Mouse (Mus musculus): ENCODE results near the gene Scube2.

The Scube2 gene

DNA sequence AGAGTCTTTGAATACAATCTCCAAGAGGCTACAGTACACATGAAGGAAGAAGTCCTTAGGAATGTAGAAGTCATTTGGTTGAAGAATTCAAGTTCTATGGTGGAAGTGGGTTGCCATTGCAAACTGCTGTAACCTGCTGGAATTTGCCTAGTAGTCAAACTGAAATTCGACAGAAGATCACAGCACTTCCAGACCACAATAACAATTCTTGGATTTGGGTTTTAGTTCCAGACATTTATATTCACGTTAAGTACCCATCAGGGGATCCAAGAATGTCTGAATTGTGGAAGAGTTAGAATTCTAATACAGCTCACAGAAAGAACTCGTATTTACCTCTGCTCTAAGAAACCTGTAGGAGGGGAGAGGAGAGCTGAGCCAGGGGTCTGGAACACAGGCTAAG, 14.9 kb downstream of the Scube2 start:
- DNase-seq: no peak

DNA sequence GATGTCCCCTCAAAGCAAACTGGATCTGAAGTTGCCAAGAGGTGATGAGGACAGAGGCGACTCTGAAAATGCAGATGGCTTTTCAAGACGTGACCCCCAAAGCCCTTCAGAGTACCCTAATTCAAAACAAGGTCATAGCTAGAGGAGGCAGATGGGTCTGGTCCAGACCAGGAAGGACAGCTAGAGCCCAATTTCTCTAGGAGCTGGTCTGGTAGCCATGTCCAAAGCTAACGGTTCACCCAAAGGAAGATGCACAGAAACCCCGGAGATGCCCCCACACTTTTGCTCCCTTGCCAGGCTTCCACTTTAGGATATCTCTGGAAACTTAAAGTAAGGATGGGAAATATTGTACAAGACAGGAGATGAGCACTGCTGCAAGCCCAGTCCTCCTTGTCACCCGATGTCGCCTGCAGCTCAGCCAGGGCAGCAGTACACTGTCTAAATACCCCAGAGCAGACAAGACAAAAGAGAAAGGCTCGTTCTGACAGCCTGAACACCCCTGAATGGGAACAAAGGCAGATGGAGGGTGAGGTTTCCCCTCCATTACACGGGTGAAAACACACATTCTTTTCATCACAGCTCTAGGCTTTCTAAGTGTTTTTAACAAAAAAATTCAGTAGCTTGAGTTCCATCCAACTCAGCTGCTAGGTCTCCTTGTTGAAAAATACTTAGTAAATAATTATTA, 15.6 kb downstream of the Scube2 start:
- no peak for DNase-seq

DNA sequence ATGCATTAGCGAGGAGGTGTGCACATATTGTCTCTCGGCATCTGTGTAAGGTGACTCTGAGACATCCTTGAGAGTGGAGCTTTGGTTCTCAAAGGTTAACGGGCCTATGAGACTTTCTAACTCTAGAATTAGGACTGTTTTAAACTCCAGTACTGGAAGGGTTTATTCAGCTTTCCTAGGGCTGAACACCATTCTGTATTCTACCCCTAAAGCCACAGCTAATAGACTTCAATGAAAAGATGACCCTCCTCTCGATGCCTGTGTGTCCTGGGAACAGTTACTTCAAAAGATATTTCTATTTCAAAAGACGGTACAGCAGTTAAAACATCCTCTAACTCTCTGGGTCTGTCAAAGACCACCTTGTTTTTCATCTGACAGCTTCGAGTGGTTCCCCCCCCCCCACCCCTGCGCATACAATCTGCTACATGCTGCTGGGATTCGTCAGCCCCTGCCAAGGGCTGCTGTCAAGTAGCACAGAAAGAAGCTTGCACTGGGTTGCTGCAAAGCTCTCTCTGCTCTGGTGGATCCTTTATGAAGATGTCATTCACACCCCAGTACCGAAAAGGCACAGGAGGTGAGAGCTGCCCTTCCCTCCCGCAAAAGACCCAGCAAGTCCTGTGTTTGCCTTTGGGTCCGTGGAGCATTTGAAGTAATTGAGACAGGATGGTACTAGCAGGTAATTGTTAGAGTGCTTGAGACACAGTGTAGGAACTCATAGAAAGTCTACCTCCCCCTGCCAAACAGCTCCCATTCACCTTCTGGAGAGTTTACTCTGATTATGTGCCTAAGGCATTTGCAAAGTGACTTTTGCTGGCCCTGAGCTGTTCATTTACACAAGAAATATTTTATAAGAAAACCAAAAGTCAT, 16.4 kb downstream of the Scube2 start:
- no peak for DNase-seq

DNA sequence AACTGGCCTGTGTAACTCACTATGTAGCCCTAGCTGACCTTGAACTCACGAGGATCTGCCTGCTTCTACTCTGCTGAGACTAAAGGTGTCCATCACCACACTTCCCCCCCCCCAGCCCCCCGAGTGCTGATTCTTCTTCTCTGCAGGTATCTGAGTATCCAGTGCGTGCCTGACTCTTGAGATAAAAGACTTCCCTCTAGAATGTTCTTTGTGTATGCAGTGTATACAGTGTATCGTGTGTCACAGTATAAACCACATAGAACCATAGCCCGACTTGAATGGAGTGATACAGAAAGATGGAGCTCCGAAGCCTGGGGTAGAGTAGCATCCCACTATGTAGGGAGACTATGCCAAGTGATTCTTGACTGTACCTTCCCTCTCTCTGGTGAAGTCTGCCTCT, 21.4 kb downstream of the Scube2 start:
- DNase-seq: no peak

DNA sequence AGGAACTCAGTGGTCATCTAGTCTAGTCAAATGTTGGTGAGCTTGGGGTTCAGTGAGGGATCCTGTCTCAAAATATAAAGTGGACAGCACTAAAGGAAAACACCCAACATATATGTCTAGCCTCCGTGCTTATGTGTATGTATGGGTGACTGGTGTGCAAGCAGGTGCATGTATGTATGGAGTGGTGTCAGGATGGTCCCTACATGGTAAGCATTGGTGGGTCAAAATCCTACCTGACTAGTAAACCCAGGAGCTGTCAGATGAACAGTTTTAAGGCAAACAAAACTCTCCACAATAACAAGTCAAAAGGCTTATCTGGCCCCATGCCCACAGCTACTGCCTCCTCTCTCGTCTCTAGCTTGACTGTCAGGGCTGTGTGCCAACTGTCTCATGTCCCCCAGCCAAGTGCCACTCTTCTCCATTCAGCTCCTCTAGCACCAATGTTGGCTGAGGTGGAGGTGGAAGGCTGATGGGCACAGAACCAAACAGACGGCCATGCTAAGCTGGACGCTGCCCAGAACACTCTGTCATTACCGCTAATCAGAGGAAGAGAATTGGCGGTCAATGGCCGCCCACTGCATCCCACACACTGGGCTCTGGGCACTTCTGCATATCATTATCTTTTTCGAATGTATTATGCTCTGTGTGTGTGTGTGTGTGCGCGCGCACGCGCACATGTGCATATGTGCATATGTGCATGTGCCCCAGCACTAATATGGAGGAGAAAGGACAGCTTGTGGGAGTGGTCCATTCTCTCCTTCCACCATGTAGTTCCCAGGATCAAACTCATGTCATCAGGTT, 23.7 kb downstream of the Scube2 start:
- DNase-seq: no peak

DNA sequence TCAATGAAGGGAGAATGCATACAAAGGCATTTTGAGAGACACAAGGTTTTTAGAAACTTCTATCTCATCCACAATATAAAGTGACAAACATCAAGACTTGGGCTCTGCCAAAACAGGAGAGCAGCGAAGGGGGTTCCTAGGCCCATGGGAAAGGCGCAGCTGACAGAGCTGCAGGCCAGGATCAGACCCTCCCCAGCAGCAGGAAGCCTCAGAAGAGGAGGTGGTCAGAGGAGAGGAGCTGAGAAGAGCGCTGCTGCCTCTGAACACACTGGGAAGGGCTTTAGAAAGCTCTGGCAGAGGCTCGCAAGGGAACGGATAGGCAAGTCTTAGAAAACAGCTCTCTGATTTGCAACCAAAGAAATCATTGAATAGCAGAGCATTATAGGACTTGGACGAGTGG, 24.4 kb downstream of the Scube2 start:
- DNase-seq: no peak

DNA sequence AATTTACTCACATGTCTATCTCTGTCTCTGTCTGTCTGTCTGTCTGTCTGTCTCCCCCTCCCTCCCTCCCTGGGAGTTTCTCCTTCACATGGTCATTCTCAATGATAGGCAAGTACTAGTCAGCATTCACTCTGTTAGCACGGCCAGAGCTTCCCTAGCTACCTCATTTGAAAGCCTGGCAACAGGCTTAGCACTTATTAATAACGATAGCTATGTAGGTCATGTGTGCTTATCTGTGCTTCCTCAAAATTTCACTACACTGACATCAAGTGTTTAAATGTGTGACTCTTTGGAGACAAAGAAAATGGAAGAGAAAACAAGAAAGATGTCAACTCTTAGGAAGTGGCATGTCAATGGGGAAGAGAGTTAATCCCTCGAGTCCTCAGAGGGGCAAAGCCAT, 26.9 kb downstream of the Scube2 start:
- no peak for DNase-seq

DNA sequence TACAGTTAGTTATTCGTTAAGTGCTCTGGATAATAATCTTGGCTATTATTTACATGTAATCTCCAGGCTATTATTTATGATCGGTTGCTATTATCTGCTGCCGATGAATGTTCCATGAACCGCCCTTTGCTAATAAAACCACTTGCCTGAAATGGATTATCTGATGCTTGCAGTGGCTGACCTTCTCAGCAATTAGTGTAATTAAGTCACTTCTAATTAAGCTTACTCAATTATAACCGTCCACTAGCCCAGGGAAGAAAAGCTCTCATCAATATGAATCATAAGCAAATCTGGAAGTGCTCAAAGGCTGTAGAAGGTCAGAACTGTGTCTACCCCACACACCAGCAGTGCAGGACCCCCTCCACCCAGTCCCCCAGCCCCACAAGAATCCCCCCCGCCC, 27.8 kb downstream of the Scube2 start:
- no peak for DNase-seq

DNA sequence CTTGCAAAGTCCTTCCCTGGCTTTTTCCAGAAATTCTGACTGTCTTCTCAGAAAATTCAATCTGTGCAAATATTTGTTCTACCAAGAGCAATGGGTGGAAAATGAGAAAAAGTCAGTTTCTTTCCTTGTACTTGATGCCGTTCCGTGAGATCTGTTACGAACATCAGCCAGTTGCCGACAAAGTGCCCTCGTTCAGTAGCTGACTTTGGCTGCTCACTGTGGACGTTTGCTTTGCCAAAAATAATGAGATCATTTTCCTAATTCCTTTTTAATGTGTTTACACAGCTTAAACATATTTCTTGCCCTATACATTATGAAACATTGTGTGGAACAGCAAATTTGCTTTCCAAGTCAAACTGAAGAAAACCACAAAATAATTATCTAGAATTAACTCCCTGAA, 30.6 kb downstream of the Scube2 start:
- DNase-seq: no peak

DNA sequence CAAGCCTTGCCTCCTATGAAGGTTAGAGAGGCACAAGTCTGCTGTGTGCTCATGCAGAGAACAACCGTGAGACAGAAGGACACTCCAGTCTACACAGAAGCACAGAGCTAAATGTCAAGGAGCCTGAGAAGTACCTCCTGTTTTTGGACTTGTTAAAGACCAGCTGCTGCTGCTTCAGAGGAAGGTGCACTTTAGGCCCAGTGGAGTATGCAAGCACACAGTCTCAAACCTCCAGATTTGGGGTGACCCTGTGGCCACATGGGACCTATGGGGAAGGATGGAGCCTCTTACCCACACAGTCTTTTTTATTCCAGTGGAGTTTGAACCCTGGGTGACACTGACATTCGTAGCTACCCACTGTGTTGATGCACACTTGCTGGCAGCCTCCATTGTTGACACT, 34.1 kb downstream of the Scube2 start:
- no peak for DNase-seq

DNA sequence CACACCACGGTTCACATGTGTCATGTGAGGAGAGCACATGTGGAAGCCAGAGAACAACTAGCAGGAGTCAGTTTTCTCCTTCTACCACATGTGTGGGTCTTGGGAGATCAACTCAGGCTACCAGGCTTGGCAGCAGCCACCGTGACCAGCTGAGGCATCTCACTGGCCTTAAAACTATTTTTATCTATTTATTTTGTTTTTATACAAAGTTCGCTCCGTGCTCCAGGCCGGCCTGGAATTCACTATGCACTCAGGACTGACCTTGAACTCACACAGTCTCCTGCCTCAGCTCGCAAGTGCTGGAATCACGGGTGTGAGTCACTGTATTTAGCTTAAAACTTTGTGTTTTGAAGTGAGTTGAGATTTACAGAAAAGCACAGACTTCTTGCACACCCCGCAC, 38.6 kb downstream of the Scube2 start:
- peak; percentile 3 to 6 for DNase-seq

DNA sequence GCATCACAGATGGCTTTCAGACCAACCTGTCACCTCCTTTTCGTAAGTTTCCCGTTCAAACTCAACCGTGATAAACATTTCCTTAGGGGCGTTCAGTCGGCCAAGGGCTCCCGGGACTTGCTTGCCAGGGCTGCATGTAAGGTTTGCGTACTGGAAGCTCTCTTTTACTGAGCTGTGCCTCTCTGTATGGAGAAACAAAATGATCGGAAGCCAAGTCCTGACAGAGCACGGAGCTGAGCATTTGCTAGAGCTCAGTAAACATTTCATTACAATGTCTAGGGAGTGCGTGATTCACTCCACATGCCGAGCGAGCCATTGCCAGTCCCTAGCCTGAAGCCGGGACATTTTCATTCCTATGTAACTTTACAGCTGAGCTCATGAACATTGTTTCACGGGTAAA, 40.2 kb downstream of the Scube2 start:
- DNase-seq: no peak

DNA sequence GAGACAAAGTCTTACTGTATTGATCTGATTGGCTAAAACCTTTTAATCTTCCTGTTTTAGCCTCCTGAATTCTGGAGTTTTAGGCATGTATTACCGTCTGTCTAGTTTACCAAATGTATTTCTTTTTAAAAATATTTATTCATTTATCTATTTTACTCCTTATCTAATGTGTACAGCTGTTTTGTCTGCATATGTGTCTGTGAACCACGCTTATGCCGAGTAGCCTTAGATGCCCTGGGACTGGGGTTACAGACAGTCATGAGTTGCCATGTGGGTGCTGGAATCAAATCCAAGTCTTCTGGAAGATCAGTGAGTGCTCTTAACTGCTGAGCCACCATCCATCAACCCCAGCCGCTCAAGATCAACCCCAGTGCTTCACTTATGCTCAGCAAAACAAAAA, 46.9 kb downstream of the Scube2 start:
- no peak for DNase-seq

DNA sequence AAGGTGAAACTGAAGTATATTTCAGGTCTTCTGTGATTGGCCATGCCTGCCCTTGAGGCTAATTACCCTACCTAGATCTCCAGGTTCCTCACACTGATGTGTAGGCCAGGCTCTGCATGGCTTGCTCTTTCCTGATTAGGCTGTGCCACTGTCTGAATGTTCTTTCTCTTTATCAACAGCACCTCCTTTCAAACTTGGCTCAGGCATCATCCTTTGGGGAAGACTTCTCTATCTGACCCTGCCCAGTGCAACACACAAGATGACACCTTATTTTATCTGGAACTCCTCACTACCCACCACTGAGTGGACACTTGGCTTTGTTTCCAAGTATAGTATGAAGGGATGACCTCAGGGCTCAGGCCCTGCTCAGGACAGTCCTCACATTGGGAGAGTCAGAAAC, 47.5 kb downstream of the Scube2 start:
- DNase-seq: no peak

DNA sequence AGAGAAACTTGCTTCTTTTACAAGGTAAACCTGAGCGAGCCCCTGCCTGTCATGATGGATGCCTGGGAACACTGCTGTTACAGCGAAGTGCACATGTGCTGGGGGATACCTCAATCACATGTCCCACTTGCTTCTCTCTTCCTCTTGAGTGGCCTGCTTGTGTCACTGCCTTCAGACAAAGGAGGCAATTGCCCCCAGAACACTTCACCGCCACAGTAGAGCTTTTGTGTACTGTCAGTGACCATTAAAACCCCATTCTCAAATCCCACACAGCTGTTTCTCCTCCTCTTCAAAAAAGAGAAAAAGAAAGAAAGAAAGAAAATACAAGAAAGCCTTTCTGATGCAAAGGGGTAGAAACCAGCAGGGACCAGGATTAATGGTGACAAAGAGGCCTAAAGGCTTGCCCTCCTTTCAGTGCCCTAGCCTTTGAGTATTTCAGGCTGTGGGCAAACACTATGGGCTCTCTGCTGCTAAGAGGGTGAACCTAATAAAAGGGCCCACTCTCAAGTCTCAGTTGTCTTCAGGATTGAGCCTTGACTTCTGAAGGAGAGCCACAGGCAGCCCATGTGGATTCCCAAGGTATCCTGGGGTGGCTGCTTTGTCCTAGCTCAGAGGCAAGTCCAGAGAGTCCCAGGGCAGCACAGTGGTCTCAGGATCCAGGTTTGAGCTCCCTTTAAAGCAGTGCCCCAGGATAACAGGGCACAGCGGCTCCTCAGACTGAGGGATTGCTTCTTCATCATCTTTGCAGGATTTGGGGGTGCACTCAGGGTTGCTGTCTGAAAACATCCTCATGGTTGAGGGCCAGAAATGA, 51.9 kb downstream of the Scube2 start:
- DNase-seq: no peak

DNA sequence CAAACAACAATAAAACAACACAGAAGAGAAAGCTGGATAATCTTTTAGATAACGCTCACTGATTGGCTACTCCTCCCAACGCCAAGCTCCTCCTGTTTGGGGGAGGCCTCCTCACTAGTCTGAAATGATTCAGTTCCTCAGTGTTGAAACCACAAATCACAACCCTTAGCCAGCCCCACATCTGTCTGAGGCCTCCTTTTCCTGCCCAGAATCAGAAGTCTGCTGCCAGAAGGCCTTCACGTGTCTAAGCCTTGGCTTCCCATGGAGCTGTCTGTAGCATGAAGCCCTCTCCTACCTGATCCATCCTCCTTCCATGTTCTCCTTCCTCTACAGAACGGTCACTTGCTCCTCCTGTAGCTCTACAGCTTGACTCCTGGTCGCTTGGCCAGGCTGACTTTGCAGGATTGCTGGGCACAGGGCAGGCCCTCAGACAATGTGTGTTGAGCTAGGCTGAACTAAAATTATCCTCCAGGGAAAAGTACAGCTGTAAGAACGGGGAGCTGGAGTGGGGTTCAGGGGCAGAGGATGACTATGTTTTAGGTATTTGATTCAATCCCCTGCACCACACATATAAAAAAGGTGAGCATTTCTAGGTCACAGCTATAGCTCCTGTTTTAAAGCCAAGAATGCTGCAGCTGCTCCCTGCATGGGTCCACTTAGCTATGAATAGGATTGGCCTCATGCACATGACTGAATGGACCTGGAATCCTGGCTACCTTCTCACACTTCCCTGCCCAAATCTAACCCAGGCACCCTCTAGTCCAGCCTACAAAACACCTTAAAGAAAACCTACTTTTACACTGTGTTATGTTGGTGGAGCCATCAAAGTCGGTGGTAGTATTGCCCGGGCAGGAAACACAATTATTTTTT, 57.6 kb downstream of the Scube2 start:
- DNase-seq: no peak

DNA sequence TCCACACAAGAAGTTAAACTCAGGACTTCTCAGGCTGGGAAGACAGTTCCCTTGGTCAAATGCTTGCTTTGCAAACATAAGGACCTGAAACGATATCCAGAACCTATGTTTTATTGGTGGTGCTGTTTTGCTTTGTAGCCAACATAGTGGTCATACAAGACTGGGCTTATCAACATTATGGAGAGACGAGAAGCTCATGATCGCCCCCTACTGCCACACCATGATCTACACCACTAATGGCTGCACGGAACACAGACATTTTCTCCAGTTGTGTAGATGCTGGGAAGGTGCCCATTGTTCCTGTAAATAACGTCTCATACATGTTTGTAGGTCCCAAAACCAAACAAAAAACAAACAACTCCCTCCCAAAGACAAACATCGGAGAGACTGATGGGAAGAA, 60.6 kb downstream of the Scube2 start:
- DNase-seq: peak; percentile 22 to 39

DNA sequence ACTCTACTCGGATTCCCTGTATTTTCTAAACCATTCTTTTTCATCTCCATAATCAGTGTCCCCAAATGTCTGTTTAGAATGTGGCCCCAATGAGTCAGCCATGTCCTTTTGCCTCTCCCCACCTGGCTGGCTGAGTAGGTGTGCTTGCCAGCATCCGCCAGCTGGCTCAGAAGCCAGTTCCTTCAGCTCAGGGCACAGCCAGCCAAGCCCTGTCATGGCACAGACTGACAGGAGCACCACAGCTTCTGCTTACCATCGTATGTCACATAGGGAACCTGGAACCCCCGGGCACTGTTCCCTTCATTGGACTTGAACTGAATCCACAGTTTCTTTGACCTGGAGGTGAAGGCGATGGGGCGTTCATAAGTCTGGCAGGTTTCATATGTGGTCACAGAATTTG, 61.1 kb downstream of the Scube2 start:
- DNase-seq: no peak

DNA sequence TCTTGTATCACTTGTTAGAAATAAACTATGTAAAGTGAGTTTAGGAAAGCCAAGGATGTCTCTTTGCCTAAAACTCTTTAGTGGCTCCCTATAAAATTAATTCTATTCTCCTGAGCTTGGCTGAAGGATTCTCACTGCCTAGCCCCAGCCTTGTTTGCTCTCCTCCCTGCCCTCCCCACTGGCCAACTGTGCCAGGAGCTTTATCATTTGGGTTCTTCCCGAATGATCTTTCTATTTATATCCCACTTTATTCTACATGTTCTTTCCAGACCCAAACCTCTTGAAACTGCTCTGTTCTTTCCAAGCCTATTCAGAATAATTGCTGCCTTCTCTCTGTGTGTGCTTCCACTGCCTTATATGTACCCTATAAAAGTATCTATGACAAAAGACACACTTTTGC, 62.0 kb downstream of the Scube2 start:
- DNase-seq: no peak

DNA sequence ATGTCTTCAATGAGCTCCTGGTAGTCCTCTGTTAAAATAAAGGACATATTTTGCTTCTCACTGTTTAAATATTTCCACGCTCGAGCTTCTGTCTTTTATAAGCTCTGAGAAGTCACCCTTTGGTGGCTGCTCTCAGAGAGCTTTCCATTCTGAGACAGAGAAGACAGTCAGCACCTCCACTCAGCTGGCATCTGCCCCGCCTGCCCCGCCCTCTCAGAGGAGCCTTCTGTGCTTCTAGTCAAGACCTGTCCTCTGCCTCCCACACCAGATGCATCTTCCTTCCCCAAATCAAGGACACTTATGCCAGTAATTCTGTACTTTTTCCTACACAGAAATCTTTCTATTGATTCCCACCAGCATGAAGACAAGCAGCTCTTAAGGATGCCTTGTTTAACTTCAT, 64.9 kb downstream of the Scube2 start:
- no peak for DNase-seq

DNA sequence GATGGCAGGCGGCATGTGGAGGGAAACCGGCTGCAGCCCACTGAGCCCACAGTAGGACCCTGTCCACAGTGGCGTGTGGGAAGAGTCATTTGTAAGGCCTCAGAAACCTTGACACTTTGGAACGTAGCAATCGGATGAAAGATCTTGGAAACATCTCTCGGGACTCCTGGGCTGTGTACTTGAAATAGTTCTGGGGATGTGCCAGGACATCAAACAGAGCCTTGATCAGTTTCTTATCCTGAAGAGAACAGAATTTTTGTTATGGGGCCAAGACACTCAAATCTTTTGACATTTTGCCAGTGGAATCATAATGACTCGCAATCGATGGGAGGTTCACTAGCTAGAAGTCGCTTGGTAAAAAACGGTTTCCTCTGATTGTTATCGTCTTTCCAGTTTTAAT, 66.3 kb downstream of the Scube2 start:
- peak in 1 of 2 experiments; percentile 6 for DNase-seq

DNA sequence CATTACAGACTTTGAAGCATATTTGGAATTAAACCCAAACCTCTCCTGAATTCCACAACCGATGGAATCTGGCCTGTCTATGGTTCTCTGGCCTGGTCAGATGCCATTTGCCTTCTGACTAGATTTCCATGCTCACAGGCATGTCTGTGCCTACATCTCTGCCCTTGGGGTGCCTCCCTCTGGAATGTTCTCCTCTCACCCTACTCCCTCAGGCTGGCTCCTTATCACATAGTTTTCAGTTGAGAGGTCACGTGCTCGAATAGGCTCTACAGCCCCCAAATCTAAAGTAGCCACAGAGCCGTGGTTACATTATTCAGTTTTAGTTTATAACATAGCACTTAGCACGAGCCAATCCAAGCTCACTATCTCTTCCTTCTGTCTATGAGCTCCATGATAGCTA, 69.9 kb downstream of the Scube2 start:
- no peak for DNase-seq
